Mouse (Mus musculus) intestine, embryonic 16.5 days (tissue): ENCODE results near the gene Yars. TPM values are rescaled to one million over a fixed set of nuclear protein-coding genes. Genes with fewer than 3 reads are reported as not detected.

ENCODE experiments used
- ATAC-seq: fragments of 200-750 bp; cut with Nextera tagmentation; 2 replicates; pipeline ENCODE4 v1.8.0; 2017; ENCODE audit warnings: moderate TSS enrichment, moderate library complexity
- H3K27ac ChIP-seq: fragments of 300-500 bp; sonication (generic); 2 replicates; pipeline ENCODE4 v1.5.1; 2014; ENCODE audit warnings: mild to moderate bottlenecking, low read length
- H3K27me3 ChIP-seq: fragments of 300-500 bp; sonication (generic); replicated peaks from 2 replicates; pipeline ENCODE4 v1.6.1; 2014; ENCODE audit warnings: low read length, control low read depth, mixed read lengths; ENCODE audit not compliant: control insufficient read depth, insufficient read depth
- H3K36me3 ChIP-seq: fragments of 300-500 bp; sonication (generic); 2 replicates; pipeline ENCODE4 v1.6.1; 2014; ENCODE audit warnings: low read length, control low read depth; ENCODE audit not compliant: control insufficient read depth, insufficient read depth
- H3K4me1 ChIP-seq: fragments of 300-500 bp; sonication (generic); 2 replicates; pipeline ENCODE4 v1.6.1; 2014; ENCODE audit warnings: low read length, control low read depth, mixed read lengths; ENCODE audit not compliant: control insufficient read depth, insufficient read depth
- H3K4me2 ChIP-seq: fragments of 300-500 bp; sonication (generic); 2 replicates; pipeline ENCODE4 v1.6.1; 2014; ENCODE audit warnings: low read depth, low read length, control low read depth
- H3K4me3 ChIP-seq: fragments of 300-500 bp; sonication (generic); 2 replicates; pipeline ENCODE4 v1.5.1; 2014; ENCODE audit warnings: mild to moderate bottlenecking, low read length
- H3K9ac ChIP-seq: fragments of 300-500 bp; sonication (generic); 2 replicates; pipeline ENCODE4 v1.6.1; 2014; ENCODE audit warnings: low read depth, low read length
- H3K9me3 ChIP-seq: fragments of 300-500 bp; sonication (generic); 2 replicates; pipeline ENCODE4 v1.6.1; 2016; ENCODE audit warnings: low read length, control low read depth; ENCODE audit not compliant: control insufficient read depth
- WGBS: fragments of 180-500 bp; shearing (Covaris S2); extraction: QIAGEN DNeasy Blood & Tissue Kit; methylation state at CpG from one replicate; pipeline ENCODE4 v1.1.7; 2014; 5-methylcytosine and 5-hydroxymethylcytosine counted together
- polyA plus RNA-seq: library from polyadenylated mRNA; unstranded; fragments of >200 nt; fragmentation: Nextera tagmentation; extraction: Ambion mirVana; gene quantifications from 2 replicates; pipeline ENCODE4 v1.2.1, GENCODE M21; 2015

Gene Yars
- polyA plus RNA-seq, 1 experiment from 2014 or later: 107 TPM

- Histone ChIP-seq H3K27me3 (no peaks in the 10 kb centered on the region), H3K9me3 (no peaks in the 10 kb centered on the region), H3K27ac (peak overlapping the region; percentile 90), H3K9ac (0 out of 2 replicates have a peak overlapping the region, but pooled peaks have one; percentile 14), H3K4me1 (peaks cover 68% of the 10 kb centered on the region), H3K4me2 (no peak overlapping the region), H3K36me3 (no peaks in the 10 kb centered on the region), H3K4me3 (no peak overlapping the region)
- WGBS: 40% methylated on average over 7 of the region's 7 CpGs
- peak; percentile 36 for ATAC-seq
These were observed 44.9 kb downstream of the Yars start for GRCm38 (mm10) chr4:129234488-129234887.

- H3K4me1 ChIP-seq: peaks cover 72% of the 10 kb centered on the region
- no peak overlapping the region for H3K4me2 ChIP-seq
- 67% methylated on average over 3 of the region's 3 CpGs for WGBS
- no peaks in the 10 kb centered on the region for H3K27me3 ChIP-seq
- H3K27ac ChIP-seq: peak overlapping the region; percentile 90
- ATAC-seq: no peak
- no peaks in the 10 kb centered on the region for H3K36me3 ChIP-seq
- H3K9me3 ChIP-seq: no peaks in the 10 kb centered on the region
- H3K4me3 ChIP-seq: no peak overlapping the region
- H3K9ac ChIP-seq: peak overlapping the region; percentile 8; the same call in 1 of the 2 replicates
These were observed 45.6 kb downstream of the Yars start for GRCm38 (mm10) chr4:129235147-129235546.

GRCm38 (mm10) chr4:129236236-129236813 lies 46.8 kb downstream of the Yars start:
- peaks cover 71% of the 10 kb centered on the region for H3K4me1 ChIP-seq
- no peaks in the 10 kb centered on the region for H3K36me3 ChIP-seq
- H3K4me3 ChIP-seq: no peak overlapping the region
- 63% methylated on average over 8 of the region's 8 CpGs for WGBS
- peak overlapping the region; percentile 90 for H3K27ac ChIP-seq
- H3K27me3 ChIP-seq: no peaks in the 10 kb centered on the region
- ATAC-seq: no peak
- no peaks in the 10 kb centered on the region for H3K9me3 ChIP-seq
- H3K9ac ChIP-seq: peak overlapping the region; percentile 80; the same call in 1 of the 2 replicates
- peak overlapping the region; percentile 99 for H3K4me2 ChIP-seq

- peak overlapping the region; percentile 71 for H3K4me3 ChIP-seq
- no peaks in the 10 kb centered on the region for H3K9me3 ChIP-seq
- no peak for ATAC-seq
- H3K4me2 ChIP-seq: peak overlapping the region; percentile 99
- H3K27me3 ChIP-seq: no peaks in the 10 kb centered on the region
- peak overlapping the region; percentile 80 for H3K9ac ChIP-seq
- H3K36me3 ChIP-seq: no peaks in the 10 kb centered on the region
- peaks cover 72% of the 10 kb centered on the region for H3K4me1 ChIP-seq
- H3K27ac ChIP-seq: peak overlapping the region; percentile 90
- 10% methylated on average over 21 of the region's 21 CpGs for WGBS
These were observed 48.4 kb downstream of the Yars start for GRCm38 (mm10) chr4:129237843-129238441.

- WGBS: under 1% methylated on average over 19 of the region's 23 CpGs
- no peaks in the 10 kb centered on the region for H3K36me3 ChIP-seq
- peak; percentile 23 for ATAC-seq
These were observed 49.0 kb downstream of the Yars start for GRCm38 (mm10) chr4:129238579-129239016.

GRCm38 (mm10) chr4:129239075-129239474 lies 49.5 kb downstream of the Yars start:
- 0% methylated on average over 26 of the region's 29 CpGs for WGBS
- no peaks in the 10 kb centered on the region for H3K36me3 ChIP-seq
- peak overlapping the region; percentile 71 for H3K4me3 ChIP-seq
- no peaks in the 10 kb centered on the region for H3K27me3 ChIP-seq
- peak overlapping the region; percentile 80 for H3K9ac ChIP-seq
- ATAC-seq: peak; percentile 83
- H3K4me2 ChIP-seq: peak overlapping the region; percentile 99
- peaks cover 66% of the 10 kb centered on the region for H3K4me1 ChIP-seq
- H3K9me3 ChIP-seq: no peaks in the 10 kb centered on the region
- peak overlapping the region; percentile 73 for H3K27ac ChIP-seq

More at GRCm38 (mm10) chr4:129238579-129239016, 49.0 kb downstream of the Yars start:
- Histone ChIP-seq H3K9me3 (no peaks in the 10 kb centered on the region), H3K4me3 (peak overlapping the region; percentile 71), H3K27ac (peak overlapping the region; percentile 73), H3K9ac (peak overlapping the region; percentile 80), H3K27me3 (no peaks in the 10 kb centered on the region), H3K4me2 (peak overlapping the region; percentile 99), H3K4me1 (peaks cover 66% of the 10 kb centered on the region)

GRCm38 (mm10) chr4:129241898-129242297 lies 52.3 kb downstream of the Yars start:
- H3K27me3 ChIP-seq: no peaks in the 10 kb centered on the region
- H3K27ac ChIP-seq: no peak overlapping the region; the same call in 1 of the 2 replicates
- 35% methylated on average over 7 of the region's 7 CpGs for WGBS

GRCm38 (mm10) chr4:129242327-129242726 lies 52.8 kb downstream of the Yars start:
- 50% methylated on average over 4 of the region's 4 CpGs for WGBS
- Histone ChIP-seq H3K4me1 (peaks cover 57% of the 10 kb centered on the region), H3K9ac (peak overlapping the region; percentile 43), H3K27ac (peak overlapping the region; percentile 31), H3K36me3 (no peaks in the 10 kb centered on the region), H3K9me3 (no peaks in the 10 kb centered on the region), H3K27me3 (no peaks in the 10 kb centered on the region), H3K4me3 (no peak overlapping the region), H3K4me2 (0 out of 2 replicates have a peak overlapping the region, but pooled peaks have one; percentile 12)
- no peak for ATAC-seq

More at GRCm38 (mm10) chr4:129241898-129242297, 52.3 kb downstream of the Yars start:
- Histone ChIP-seq H3K36me3 (no peaks in the 10 kb centered on the region), H3K9me3 (no peaks in the 10 kb centered on the region), H3K9ac (peak overlapping the region; percentile 43), H3K4me3 (no peak overlapping the region), H3K4me2 (no peak overlapping the region), H3K4me1 (peaks cover 61% of the 10 kb centered on the region)
- no peak for ATAC-seq

GRCm38 (mm10) chr4:129242761-129243160 lies 53.2 kb downstream of the Yars start:
- Histone ChIP-seq H3K9ac (peak overlapping the region; percentile 43; the same call in 1 of the 2 replicates), H3K4me3 (no peak overlapping the region), H3K4me1 (peaks cover 53% of the 10 kb centered on the region), H3K4me2 (0 out of 2 replicates have a peak overlapping the region, but pooled peaks have one; percentile 12), H3K9me3 (no peaks in the 10 kb centered on the region), H3K27me3 (peaks cover 2% of the 10 kb centered on the region; the same call in 1 of the 2 replicates), H3K27ac (peak overlapping the region; percentile 31; the same call in 1 of the 2 replicates), H3K36me3 (no peaks in the 10 kb centered on the region)
- ATAC-seq: no peak
- whole genome bisulfite sequencing: 41% methylated on average over 4 of the region's 4 CpGs
